Mouse (Mus musculus) ovary, postnatal 10 days (tissue): ENCODE data around the gene Tfrc.
"Not testable (repeated sequence)": the region's sequence is repeated elsewhere in the genome, so short reads cannot be mapped to it uniquely, and the experiment has no call there.

ENCODE experiments used
- DNase-seq: peaks from one replicate; pipeline ENCODE4 v3.0.0; 2022; ENCODE audit warnings: low spot score

The Tfrc gene

DNA sequence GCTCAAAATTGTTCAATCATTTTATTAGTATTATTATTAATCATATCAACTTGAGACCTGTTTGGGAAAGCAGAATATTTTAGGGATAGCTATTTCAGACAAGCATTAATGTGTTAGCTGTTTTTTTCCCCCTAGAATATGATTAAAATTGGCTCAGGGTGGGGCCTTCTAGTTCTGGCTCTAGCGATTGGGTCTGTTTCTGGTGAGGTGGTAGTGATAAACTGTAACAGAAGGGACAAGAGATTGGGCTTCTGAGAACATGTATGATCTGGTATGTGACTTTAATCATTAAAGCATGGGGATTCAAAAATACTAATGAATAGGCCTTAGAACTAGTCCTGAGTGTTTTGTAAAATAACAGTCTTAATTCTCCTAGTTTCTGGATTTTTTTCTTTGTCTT is 3.3 kb downstream of the Tfrc start:
- no peak for DNase-seq

GRCm38 (mm10) chr16:32613269-32613834 is 4.6 kb downstream of the Tfrc start:
- DNase-seq = no peak

- no peak for DNase-seq
Observed at GRCm38 (mm10) chr16:32614047-32614446, 5.3 kb downstream of the Tfrc start.

GRCm38 (mm10) chr16:32618946-32619345 is 10.2 kb downstream of the Tfrc start:
- no peak for DNase-seq

GRCm38 (mm10) chr16:32628140-32628539 is 19.4 kb downstream of the Tfrc start:
- no peak for DNase-seq

DNA sequence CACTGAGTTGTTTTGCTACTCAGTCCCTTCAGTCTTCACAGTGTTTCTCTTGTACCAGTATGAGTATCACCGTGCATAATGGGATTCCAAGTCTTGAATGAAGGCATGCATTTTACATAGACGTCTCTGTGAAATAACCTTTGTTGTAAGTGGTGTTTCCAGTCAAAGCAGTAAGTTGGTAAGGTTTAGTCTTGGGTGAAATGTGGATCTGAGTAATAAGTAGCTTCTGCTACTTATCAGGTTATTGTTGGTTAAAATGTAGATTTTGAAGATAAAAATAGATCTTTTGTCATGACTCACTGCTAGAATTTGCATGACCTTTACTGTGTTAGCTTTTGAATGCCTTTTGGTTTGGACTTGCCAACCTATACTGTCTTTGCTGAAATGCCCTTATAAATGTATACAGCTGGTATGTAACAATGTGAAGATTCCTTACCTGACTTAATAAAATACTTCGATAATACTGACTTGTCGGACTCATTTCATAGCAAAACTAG is 23.7 kb downstream of the Tfrc start:
- no peak for DNase-seq

DNA sequence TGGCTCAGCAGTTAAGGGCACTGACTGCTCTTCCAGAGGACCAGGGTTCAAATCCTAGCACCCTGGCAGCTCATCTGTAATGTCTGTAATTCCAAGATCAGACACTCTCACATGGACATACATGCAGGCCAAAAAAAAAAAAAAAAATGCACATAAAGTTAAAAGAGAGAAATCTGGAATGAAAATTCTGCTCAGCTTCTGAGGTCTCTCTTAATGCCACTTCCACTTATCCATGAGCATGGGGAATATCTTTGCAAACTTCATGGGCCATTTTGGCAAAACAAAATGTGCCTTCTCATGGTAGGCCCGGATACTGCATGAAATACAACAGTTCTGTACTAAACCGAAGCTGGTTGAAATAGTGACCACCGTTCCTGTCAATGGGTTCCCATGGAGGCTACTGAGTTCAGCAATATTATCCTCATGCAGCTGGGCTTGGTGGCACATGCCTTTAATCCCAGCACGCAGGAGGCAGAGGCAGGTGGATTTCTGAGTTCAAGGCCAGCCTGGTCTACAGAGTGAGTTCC is 24.8 kb downstream of the Tfrc start:
- DNase-seq = no peak

DNA sequence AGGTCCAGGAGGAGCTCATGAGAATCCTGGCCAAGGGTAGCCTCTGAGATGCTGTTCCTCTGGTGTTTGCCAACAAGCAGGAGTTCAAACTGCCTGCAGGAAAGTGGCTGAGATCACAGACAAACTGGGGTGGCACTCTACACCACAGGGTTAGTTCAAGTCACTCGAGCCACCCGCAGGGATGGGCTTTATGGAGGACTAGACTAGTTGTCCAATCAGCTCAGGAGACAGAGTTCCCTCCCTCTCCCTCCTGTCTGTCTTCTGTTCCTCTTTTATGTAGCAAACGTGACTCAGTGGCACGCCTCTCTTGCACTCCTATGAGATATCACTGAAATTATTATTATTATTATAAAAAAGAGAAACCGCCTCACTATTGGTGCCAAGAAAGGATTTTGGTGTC is 25.5 kb downstream of the Tfrc start:
- no peak for DNase-seq

DNA sequence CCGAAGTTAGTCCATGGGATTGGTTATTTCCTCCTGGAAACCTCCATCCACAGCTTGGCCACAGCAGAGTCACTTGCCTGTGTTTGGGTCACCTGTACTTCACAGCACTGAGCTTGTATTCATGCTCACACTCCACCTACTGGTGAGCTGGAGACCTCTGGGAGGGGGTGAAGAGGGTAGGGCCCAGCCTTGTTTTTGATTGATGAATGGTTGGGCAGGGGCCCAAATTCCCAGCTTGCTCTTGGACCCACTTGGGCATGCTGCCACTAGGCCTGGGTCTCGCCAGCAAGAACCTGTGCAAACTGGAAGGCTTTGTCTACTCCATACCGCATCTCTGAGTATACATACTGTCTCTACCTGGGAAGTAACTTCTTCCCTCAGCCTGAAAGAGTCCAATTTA is 26.6 kb downstream of the Tfrc start:
- no peak for DNase-seq

DNA sequence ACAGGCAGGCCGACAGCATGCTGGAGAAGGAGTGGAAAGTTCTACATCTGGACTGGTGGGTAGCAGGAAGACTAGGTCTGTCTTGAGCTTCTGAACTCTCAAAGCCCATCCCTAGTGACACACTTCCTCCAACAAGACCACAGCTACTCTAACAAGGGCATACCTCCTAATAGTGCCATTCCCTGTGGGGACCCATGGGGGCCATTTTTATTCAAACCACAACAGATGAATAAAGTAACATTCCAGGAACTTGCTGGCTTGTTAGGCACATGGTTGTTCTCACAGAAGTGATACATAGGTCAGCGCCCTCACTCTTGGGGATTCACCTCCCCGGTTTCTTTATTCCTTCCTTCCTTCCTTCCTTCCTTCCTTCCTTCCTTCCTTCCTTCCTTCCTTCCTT is 27.6 kb downstream of the Tfrc start:
- no peak for DNase-seq

DNA sequence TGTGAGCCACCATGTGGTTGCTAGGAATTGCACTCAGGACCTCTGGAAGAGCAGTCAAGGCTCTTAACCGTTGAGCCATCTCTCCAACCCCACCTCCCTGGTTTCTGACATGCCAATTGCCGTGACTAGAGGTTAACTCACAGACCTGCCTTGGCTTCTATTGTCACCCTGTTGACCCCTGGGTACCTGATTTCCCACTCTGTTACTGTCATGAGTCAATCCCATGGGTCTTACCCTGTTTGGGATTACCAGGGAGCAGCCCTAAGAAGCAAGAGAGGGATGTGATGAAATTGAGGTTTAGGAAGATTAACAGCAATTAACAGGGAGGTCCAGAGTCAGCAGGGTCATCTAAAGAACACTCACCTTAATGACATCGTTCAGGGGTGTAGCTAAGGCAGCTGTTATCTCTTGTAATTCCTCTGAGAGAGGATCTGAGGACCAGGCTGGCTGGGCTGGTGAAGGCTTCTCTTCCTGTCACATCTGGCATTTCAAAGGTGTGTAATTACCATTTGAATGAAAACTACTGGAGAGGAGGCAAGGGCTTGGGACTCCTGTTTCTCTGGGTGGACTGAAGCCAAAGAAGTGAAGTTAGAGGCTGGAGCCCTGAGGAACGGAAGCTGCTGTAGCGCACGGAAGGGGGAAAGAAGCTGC is 28.3 kb downstream of the Tfrc start:
- no peak for DNase-seq

DNA sequence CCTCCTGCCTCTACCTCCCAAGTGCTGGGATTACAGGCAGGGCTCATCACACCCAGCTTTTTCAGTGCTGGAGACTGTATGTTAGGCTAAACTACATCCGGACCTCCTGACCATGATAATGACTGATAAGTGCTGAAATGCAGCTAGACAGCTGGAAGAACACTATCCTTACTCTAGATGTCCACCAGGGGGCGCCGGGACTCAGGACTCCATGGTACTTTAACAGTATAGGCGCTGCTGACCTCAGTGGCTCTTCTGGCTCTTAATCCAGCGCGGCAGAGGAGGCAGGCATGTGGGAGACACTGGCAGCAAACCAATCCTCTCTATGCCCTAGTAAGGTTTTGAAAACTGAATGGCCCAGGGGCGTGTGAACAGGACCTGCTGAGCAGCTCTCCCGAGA is 29.8 kb downstream of the Tfrc start:
- DNase-seq = peak; percentile 71

GRCm38 (mm10) chr16:32640096-32640495 is 31.4 kb downstream of the Tfrc start:
- no peak for DNase-seq

DNA sequence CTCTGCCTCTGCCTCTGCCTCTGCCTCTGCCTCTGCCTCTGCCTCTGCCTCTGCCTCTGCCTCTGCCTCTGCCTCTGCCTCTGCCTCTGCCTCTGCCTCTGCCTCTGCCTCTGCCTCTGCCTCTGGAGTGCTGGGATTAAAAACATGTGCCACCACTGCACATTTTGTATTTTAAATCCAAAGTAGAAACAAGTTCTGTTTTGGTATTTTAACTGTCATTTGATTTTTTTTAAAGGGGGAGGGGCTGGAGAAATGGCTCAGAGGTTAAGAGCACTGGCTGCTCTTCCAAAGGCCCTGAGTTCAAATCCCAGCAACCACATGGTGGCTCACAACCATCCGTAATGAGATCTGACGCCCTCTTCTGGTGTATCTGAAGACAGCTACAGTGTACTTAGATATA is 32.0 kb downstream of the Tfrc start:
- DNase-seq = not testable (repeated sequence)

DNA sequence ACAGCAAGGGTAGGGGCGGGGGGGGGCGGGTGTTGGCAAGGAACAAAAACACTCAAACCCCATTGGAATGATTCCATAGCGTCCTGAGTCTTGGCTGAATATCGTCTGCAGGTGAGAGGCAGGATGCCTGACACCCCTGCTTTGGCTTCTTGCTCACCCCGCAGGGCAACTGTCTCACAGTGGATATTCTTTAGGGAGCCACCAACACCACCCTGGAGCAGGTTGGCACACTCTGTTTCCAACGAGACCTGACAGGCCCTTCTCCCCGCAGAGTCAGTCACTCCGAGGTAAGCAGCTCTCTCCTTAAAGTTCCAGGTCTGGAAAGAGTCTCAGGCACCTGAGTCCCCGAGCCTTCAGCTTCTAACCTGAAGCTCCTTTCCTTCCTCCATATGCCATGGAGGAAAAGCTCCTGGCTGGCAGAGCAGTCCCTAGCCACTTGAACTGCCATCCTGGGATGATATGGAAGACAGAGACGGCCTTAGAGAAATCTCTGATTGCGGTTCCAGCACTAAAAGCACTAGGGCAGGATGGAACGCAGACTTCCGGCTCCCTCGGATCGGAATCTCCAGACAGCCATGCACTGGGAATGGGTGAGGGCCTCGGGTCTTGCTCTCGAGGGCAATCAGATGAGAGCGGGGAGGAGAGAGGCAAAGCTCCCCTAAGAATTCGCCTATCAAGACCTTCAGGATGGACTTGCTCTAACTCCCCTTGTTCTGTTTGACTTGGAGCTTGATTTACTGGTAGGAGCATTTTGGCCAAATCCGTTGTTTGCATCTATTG is 32.9 kb downstream of the Tfrc start:
- DNase-seq = no peak

DNA sequence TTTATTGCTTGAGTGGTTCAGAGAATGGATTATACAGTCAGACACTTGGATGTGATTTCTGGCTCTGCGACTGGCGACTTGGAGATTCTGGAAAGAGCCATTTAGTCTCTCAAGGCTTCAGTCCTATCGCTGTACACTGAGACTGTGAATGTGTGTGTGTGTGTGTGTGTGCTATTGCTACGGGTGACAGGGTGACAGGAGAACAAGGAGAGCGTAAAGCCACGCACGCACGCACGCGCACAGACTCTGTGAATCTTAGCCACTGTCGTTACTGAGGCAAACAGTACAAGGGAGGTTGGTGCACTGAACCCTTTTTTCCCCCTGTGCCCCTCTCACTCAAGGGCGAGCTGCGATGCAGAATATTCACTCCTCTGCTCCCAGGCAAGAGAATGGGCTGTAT is 33.6 kb downstream of the Tfrc start:
- no peak for DNase-seq

- no peak for DNase-seq
Observed at GRCm38 (mm10) chr16:32643661-32644061, 34.9 kb downstream of the Tfrc start, which contains the start of gene Tnk2. Gene Tnk2, plus strand, starts transcription at chr16:32643874.

DNA sequence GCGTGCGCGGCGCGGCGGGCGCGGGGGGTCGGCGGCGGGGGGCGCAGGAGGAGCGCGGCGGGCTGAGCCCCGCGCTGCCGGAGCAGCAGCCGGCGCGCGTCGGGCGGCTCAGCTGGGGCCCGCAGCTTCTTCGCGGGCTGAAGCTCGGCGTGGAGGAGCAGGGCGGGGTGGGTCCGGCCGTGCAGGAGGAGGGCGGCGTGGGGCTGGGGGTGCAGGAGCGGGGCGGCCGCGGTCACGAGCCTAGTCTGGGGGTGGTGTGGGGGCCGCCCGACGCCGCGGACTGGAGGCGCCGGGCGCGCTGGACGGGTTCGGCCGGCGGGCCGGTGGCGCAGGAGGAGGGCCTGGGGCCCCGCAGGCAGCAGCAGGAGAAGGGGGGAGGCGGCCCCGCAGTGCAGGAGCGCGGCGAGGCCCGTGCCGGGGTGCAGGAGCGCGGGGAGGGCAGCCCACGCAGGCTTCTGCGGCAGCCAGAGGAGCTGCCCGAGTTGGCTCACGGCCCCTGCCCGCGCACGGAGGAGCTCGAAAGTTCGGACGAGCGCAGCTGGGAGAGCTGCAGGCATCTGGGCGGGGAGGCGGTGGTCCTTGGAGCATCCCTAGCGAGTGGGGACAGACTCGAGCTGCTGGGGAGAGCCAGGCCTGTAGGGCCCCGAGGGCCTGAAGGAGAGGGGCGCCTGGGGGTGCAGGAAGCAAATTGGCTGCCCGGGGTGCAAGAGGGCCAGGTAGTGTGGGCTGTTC is 35.5 kb downstream of the Tfrc start:
- no peak for DNase-seq

- DNase-seq = no peak
Observed at GRCm38 (mm10) chr16:32644801-32645170, 36.1 kb downstream of the Tfrc start.

DNA sequence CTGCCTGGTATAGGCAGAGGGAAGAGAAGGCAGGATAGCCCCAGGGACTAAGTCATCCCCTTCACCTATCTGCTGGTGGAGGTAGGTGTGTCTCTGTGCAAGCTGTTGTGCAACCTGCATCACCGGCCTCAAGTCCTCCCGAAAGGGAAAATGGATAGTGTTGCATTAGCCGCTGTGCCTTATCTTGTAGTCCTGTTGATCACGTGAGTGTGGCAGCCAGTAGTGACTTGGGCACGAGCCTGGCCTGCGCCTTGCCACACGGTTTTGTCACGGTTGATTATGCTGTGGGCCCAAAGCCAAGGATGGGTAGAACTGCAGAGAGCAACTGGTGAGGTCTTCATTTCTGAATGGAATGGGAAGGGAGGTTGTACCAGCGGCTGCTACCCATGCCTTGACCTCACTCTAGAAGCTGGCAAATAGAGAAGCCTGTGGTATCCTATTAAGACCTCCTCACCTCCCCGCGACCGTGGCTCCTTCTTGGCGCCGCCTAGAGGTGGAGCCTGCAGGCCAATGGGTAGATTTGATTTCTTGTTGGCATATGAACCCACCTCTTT is 36.7 kb downstream of the Tfrc start:
- no peak for DNase-seq

DNA sequence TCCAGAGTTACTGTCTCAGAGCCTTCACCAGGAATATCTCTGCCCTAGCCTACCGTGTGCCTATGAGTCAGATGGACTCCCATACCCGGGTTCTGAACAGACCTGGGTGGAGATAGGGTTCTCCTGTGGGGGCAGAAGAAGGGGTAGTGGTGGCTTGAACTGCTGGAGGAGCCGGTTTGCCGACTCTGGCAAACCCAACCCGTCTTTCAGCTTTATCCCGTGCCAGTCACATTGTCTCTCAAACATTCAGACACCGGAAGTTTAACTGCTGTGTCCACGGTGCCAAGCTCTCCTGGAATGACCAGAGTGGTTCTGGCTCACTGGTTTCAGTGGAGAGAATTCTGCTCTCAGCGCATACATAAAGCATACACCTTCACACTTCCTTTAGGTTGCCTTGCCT is 37.3 kb downstream of the Tfrc start:
- DNase-seq = no peak

- DNase-seq = no peak
Observed at GRCm38 (mm10) chr16:32647712-32648111, 39.0 kb downstream of the Tfrc start.
